Mouse (Mus musculus) heart, postnatal 0 days (tissue): ENCODE measurements at regions not wholly inside any gene's neighbourhood (a gene's known extent, or its start where the extent isn't known, plus 50 kb on each side); places are given as distances from the start of the nearest gene placed in this dataset.

ENCODE experiments used
- ATAC-seq: fragments of 200-750 bp; cut with Nextera tagmentation; 2 replicates; pipeline ENCODE4 v1.8.0; 2017; ENCODE audit warnings: low read depth, moderate number of reproducible peaks, moderate library complexity; ENCODE audit not compliant: insufficient read depth
- DNase-seq: peaks from one replicate; pipeline ENCODE4 v3.0.0-alpha.2; 2016; ENCODE audit warnings: low spot score
- H3K27ac ChIP-seq: fragments of 300-500 bp; sonication (generic); 2 replicates; pipeline ENCODE4 v1.5.1; 2014; ENCODE audit warnings: low read depth, mild to moderate bottlenecking
- H3K27me3 ChIP-seq: fragments of 300-500 bp; sonication (generic); 2 replicates; pipeline ENCODE4 v1.6.1; 2014; ENCODE audit warnings: low read length, mixed read lengths; ENCODE audit not compliant: control insufficient read depth, insufficient read depth
- H3K36me3 ChIP-seq: fragments of 300-500 bp; sonication (generic); replicated peaks from 2 replicates; pipeline ENCODE4 v1.6.1; 2014; ENCODE audit warnings: low read length, mixed read lengths; ENCODE audit not compliant: control insufficient read depth, insufficient read depth
- H3K4me1 ChIP-seq: fragments of 300-500 bp; sonication (generic); 2 replicates; pipeline ENCODE4 v1.6.1; 2014; ENCODE audit warnings: antibody characterized with exemption; ENCODE audit not compliant: control insufficient read depth, insufficient read depth
- H3K4me2 ChIP-seq: fragments of 300-500 bp; sonication (generic); 2 replicates; pipeline ENCODE4 v1.6.1; 2014; ENCODE audit warnings: low read depth, mild to moderate bottlenecking, low read length, moderate library complexity
- H3K4me3 ChIP-seq: fragments of 300-500 bp; sonication (generic); 2 replicates; pipeline ENCODE4 v1.5.1; 2014; ENCODE audit warnings: low read depth, low read length
- H3K9ac ChIP-seq: fragments of 300-500 bp; sonication (generic); replicated peaks from 2 replicates; pipeline ENCODE4 v1.6.1; 2014; ENCODE audit warnings: low read depth, low read length, mixed read lengths
- H3K9me3 ChIP-seq: fragments of 300-500 bp; sonication (generic); replicated peaks from 2 replicates; pipeline ENCODE4 v1.6.1; 2016; ENCODE audit warnings: low read length; ENCODE audit not compliant: control insufficient read depth
- CTCF ChIP-seq: IDR thresholded peaks from 2 replicates; pipeline ENCODE4 v1.5.1; 2016; ENCODE audit warnings: antibody characterized with exemption, control low read depth, low read depth
- EP300 ChIP-seq: IDR thresholded peaks from 2 replicates; pipeline ENCODE4 v1.6.1; 2016; ENCODE audit warnings: antibody characterized with exemption, low read depth
- WGBS: fragments of 180-500 bp; shearing (Covaris S2); extraction: QIAGEN DNeasy Blood & Tissue Kit; methylation state at CpG from one replicate; pipeline ENCODE4 v1.1.7; 2014; 5-methylcytosine and 5-hydroxymethylcytosine counted together

DNA sequence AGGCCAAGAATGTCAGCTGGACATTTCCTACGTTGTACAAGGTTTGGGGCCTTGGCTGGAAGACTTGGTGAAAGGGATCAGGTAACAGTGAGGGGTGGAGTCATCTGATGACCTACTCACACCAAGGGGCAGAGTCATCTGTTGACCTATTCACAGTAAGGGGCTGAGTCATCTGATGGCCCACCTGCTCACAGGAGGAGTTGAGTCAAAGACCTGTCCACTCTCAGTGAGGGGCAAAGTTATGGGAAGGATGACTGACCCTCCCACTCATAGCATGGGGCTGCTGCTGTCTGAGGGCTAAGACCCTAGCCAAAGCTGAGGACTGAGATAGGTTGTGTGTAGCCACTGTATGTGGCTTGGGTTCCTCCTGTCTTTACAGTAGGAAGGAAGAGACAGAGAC, 107.2 kb upstream of the Camk1g start:
- Histone ChIP-seq H3K9ac (no peak overlapping the region), H3K4me3 (no peak overlapping the region), H3K4me2 (no peak overlapping the region), H3K36me3 (no peaks in the 10 kb centered on the region), H3K27me3 (no peaks in the 10 kb centered on the region), H3K9me3 (no peaks in the 10 kb centered on the region), H3K27ac (no peak overlapping the region), H3K4me1 (no peaks in the 10 kb centered on the region)
- no peak for ATAC-seq
- DNase-seq = no peak
- TF ChIP-seq CTCF = no peak
- TF ChIP-seq EP300 = no peak
- WGBS = 68% methylated on average over 1 of the region's 1 CpGs

DNA sequence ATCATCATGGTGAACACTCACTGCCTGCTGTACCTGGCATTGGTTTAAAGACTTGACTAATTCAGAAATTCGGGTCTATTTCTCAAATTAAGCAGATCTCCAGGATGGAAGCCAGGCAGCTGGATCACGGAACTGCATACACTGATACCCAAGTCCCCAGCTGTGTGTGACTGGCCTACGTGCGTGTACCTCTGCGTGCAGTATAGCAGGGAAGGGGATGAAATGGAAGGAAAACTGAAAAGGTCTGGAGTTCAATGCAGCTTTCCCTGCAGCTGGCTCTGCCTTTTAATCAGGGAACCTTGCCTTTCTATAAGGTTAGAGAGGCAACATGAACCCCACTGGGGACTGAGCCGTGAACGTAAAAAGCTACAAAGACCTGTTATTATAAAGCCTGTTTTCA, 106.7 kb upstream of the Camk1g start:
- TF ChIP-seq CTCF (no peak), EP300 (no peak)
- 89% methylated on average over 7 of the region's 7 CpGs for WGBS
- H3K4me1 ChIP-seq = no peaks in the 10 kb centered on the region
- H3K4me3 ChIP-seq = no peak overlapping the region
- H3K36me3 ChIP-seq = no peaks in the 10 kb centered on the region
- H3K27ac ChIP-seq = no peak overlapping the region
- no peak overlapping the region for H3K4me2 ChIP-seq
- DNase-seq (no peak), ATAC-seq (no peak)
- no peaks in the 10 kb centered on the region for H3K9me3 ChIP-seq
- H3K9ac ChIP-seq = no peak overlapping the region
- no peaks in the 10 kb centered on the region for H3K27me3 ChIP-seq

DNA sequence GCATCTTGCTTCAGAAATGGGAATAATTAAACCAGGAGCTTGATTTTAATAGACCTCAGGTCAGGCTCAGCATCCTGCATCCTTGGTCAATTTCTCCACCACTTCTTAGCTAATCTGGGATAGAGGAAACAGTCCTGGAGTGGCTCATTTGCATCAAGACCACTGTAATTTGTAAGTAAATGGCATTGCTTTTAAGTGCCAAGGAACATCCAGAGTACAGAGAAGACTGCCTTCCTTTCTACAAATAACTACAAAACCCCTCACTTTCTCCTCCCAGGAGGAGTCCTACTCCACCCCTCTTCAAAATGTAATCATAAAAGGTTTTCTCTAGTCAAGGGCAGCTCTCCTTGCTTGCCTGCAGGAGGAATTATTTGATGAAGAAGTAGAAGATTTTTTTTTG, 96.2 kb upstream of the Camk1g start:
- no peak for DNase-seq
- Histone ChIP-seq H3K27ac (no peak overlapping the region), H3K27me3 (no peaks in the 10 kb centered on the region), H3K36me3 (no peaks in the 10 kb centered on the region), H3K4me2 (no peak overlapping the region), H3K4me1 (no peaks in the 10 kb centered on the region), H3K4me3 (no peak overlapping the region), H3K9ac (no peak overlapping the region), H3K9me3 (no peaks in the 10 kb centered on the region)
- ATAC-seq = no peak
- TF ChIP-seq EP300 = no peak
- no peak for TF ChIP-seq CTCF

DNA sequence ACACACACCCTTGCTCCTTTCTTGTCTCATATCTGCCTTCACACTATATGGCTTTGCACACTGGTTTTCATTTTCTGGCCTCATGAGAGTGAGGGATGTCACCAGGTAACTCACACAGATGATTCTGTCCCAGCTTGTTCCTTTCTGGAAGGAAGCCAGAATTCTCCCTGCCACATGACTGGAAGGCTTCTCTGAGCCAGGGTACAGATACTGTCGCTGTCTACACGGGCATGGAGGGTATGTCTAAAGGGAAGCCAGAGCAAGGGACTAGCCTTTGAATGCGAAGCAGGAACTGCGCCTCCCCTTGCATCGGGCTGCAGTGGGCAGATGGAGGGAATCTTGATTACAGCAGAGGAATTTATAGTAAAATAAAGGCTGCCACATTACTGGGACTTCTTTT, 89.6 kb upstream of the Camk1g start:
- Histone ChIP-seq H3K9ac (no peak overlapping the region), H3K27me3 (no peaks in the 10 kb centered on the region), H3K4me2 (no peak overlapping the region), H3K4me3 (no peak overlapping the region), H3K9me3 (no peaks in the 10 kb centered on the region), H3K4me1 (no peaks in the 10 kb centered on the region), H3K27ac (no peak overlapping the region), H3K36me3 (no peaks in the 10 kb centered on the region)
- peak; percentile 22 for DNase-seq
- TF ChIP-seq CTCF (no peak), EP300 (no peak)
- ATAC-seq = no peak
- 47% methylated on average over 5 of the region's 5 CpGs for WGBS

DNA sequence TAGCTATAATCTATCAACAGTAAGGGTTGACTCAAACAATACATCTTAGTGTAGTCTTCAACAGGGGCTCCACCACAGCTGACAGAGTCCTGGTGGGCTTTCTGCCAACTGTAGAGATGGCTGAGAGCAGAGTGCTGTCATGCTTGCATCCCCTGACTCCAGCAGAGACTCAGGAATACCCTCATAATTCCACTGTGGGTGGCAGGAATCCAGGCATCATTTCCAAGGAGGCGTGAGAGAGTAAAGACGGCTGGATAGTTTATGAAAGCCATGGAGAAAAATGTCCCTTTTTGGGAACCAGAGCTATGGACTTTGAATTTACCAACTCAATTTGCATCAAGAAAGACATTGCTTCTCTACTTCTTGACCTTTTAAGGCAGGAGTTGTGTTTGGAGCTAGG, 87.8 kb upstream of the Camk1g start:
- Histone ChIP-seq H3K27ac (no peak overlapping the region), H3K4me3 (no peak overlapping the region), H3K4me1 (peaks cover 3% of the 10 kb centered on the region; the same call in 1 of the 2 replicates), H3K9me3 (no peaks in the 10 kb centered on the region), H3K36me3 (no peaks in the 10 kb centered on the region), H3K9ac (no peak overlapping the region), H3K4me2 (no peak overlapping the region), H3K27me3 (no peaks in the 10 kb centered on the region)
- 88% methylated on average over 2 of the region's 2 CpGs for WGBS
- ATAC-seq (no peak), DNase-seq (no peak)
- TF ChIP-seq EP300 = no peak

DNA sequence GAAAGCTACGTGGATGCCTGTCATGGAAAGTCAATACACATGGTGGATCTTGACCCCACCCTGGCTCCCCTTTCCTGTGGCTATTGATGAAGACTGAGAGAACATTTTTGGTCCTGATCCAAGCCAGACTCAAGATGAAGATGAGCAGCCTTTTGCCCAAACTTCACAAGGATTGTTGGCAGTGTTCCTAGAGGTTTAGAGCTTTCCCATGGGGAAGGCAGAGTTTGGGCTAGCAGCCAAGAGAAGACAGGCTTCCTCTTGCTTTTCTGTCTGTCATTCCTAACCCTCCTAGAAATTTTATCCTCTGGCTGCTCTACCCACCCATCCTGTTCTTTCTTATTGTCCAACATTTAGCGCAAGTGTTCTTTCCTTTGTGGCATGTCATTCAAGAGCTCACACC, 83.6 kb upstream of the Camk1g start:
- Histone ChIP-seq H3K4me1 (peaks cover 24% of the 10 kb centered on the region), H3K4me2 (no peak overlapping the region)

More for the DNA sequence above, 83.6 kb upstream of the Camk1g start:
- TF ChIP-seq CTCF (no peak), EP300 (no peak)
- Histone ChIP-seq H3K4me3 (no peak overlapping the region), H3K9me3 (no peaks in the 10 kb centered on the region), H3K9ac (no peak overlapping the region), H3K36me3 (no peaks in the 10 kb centered on the region), H3K27me3 (no peaks in the 10 kb centered on the region), H3K27ac (no peak overlapping the region)
- DNase-seq (no peak), ATAC-seq (no peak)
- WGBS = 57% methylated on average over 2 of the region's 2 CpGs
